Mouse (Mus musculus): ENCODE measurements at regions not wholly inside any gene's neighbourhood (a gene's known extent, or its start where the extent isn't known, plus 50 kb on each side); places are given as distances from the start of the nearest gene placed in this dataset.

DNA sequence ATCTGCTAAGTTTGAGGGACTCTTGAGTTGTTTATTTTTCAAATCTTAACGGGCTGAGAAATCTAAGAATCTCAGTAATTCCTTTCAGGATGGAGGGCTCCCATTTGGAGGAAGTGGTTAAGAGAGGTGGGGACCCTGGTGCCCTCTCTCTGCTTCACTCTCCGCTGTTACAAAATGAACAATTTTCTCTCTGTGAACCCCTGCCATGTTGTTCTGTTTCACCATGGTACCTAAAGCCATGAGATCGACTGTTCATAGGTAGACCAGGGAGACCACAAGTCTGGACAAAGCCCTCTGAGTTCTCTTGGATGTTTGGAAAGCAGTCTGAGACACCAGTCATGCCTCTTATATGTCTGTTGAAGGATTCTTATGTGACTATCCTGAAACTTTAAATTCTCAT is 179.9 kb upstream of the Gm5148 start:
- peaks cover 31% of the 10 kb centered on the region for H3K27me3 ChIP-seq
- no peak overlapping the region for H3K9ac ChIP-seq
- no peak for ATAC-seq (ENCODE audit: low FRiP score)
- H3K4me3 ChIP-seq: no peak overlapping the region
- no peaks in the 10 kb centered on the region for H3K36me3 ChIP-seq
- no peaks in the 10 kb centered on the region for H3K9me3 ChIP-seq
- H3K4me2 ChIP-seq: no peak overlapping the region
- H3K27ac ChIP-seq: no peak overlapping the region
- peaks cover 11% of the 10 kb centered on the region for H3K4me1 ChIP-seq (replicated peaks)
- WGBS: 75% methylated on average over 3 of the region's 3 CpGs

GRCm38 (mm10) chr3:37903482-37903881 is 179.2 kb upstream of the Gm5148 start:
- no peak overlapping the region for H3K4me2 ChIP-seq
- no peaks in the 10 kb centered on the region for H3K9me3 ChIP-seq
- no peaks in the 10 kb centered on the region for H3K36me3 ChIP-seq
- 78% methylated on average over 3 of the region's 3 CpGs for WGBS
- H3K4me3 ChIP-seq: no peak overlapping the region
- no peak overlapping the region for H3K27ac ChIP-seq
- H3K4me1 ChIP-seq (replicated peaks): peaks cover 11% of the 10 kb centered on the region
- ATAC-seq (ENCODE audit: low FRiP score): no peak
- H3K9ac ChIP-seq: no peak overlapping the region
- H3K27me3 ChIP-seq: peaks cover 31% of the 10 kb centered on the region

GRCm38 (mm10) chr3:37903021-37903420 is 178.7 kb upstream of the Gm5148 start:
- H3K4me1 ChIP-seq (replicated peaks): peaks cover 13% of the 10 kb centered on the region
- no peak overlapping the region for H3K4me3 ChIP-seq
- peaks cover 29% of the 10 kb centered on the region; the same call in 1 of the 2 replicates for H3K27me3 ChIP-seq
- no peak overlapping the region for H3K9ac ChIP-seq
- no peak overlapping the region for H3K4me2 ChIP-seq
- no peak for ATAC-seq (ENCODE audit: low FRiP score)
- H3K36me3 ChIP-seq: no peaks in the 10 kb centered on the region
- 88% methylated on average over 4 of the region's 4 CpGs for WGBS
- no peaks in the 10 kb centered on the region for H3K9me3 ChIP-seq
- H3K27ac ChIP-seq: no peak overlapping the region

- ATAC-seq (ENCODE audit: low FRiP score): peak; percentile 55
- Histone ChIP-seq H3K36me3 (no peaks in the 10 kb centered on the region), H3K4me2 (0 out of 2 replicates have a peak overlapping the region, but pooled peaks have one; percentile 54), H3K27ac (no peak overlapping the region), H3K27me3 (peaks cover 13% of the 10 kb centered on the region; the same call in 1 of the 2 replicates), H3K9ac (no peak overlapping the region), H3K4me3 (no peak overlapping the region), H3K9me3 (peaks cover 4% of the 10 kb centered on the region; the same call in 1 of the 2 replicates), H3K4me1 (replicated peaks) (peaks cover 8% of the 10 kb centered on the region)
- WGBS: 29% methylated on average over 3 of the region's 3 CpGs
Measured at GRCm38 (mm10) chr3:37897392-37897791, 173.1 kb upstream of the Gm5148 start.

GRCm38 (mm10) chr3:37896821-37897311 is 172.6 kb upstream of the Gm5148 start:
- Histone ChIP-seq H3K9me3 (peaks cover 4% of the 10 kb centered on the region; the same call in 1 of the 2 replicates), H3K4me1 (replicated peaks) (peaks cover 8% of the 10 kb centered on the region), H3K27ac (peak overlapping the region; percentile 62), H3K4me2 (peak overlapping the region; percentile 54), H3K36me3 (no peaks in the 10 kb centered on the region), H3K9ac (peak overlapping the region; percentile 40; the same call in 1 of the 2 replicates), H3K27me3 (peaks cover 13% of the 10 kb centered on the region; the same call in 1 of the 2 replicates), H3K4me3 (peak overlapping the region; percentile 30)
- ATAC-seq (ENCODE audit: low FRiP score): peak; percentile 72
- WGBS: 1% methylated on average over 17 of the region's 17 CpGs

DNA sequence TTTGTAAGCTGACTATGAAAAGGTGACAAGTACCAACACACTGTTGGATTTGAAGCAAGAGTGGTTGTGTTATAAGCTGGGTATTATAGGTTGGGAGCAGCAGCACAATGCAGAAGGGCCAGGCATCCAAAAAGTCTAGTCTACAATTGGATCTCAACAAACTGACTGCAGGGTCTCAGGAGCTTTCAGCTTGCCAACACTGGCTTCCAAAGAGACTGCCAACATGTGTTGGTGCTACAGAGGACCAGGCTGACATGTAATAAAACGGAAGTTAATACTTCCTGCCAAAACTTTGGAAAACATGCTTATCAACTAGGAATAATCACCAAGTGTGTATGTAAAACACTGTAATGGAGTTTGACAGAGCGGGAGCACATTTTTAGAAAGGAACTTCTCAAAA is 170.3 kb upstream of the Gm5148 start:
- H3K36me3 ChIP-seq: no peaks in the 10 kb centered on the region
- ATAC-seq (ENCODE audit: low FRiP score): no peak
- no peak overlapping the region for H3K4me3 ChIP-seq
- 0 out of 2 replicates have a peak, but pooled peaks cover 8% of the 10 kb centered on the region for H3K27me3 ChIP-seq
- no peak overlapping the region for H3K4me2 ChIP-seq
- H3K9ac ChIP-seq: no peak overlapping the region
- no peak overlapping the region for H3K27ac ChIP-seq
- 99% methylated on average over 2 of the region's 2 CpGs for WGBS
- H3K4me1 ChIP-seq (replicated peaks): peaks cover 8% of the 10 kb centered on the region
- peaks cover 4% of the 10 kb centered on the region; the same call in 1 of the 2 replicates for H3K9me3 ChIP-seq

GRCm38 (mm10) chr3:37890202-37890601 is 165.9 kb upstream of the Gm5148 start:
- H3K4me3 ChIP-seq: no peak overlapping the region
- no peaks in the 10 kb centered on the region for H3K27me3 ChIP-seq
- H3K4me2 ChIP-seq: no peak overlapping the region
- peaks cover 4% of the 10 kb centered on the region; the same call in 1 of the 2 replicates for H3K9me3 ChIP-seq
- H3K4me1 ChIP-seq (replicated peaks): no peaks in the 10 kb centered on the region
- 65% methylated on average over 1 of the region's 1 CpGs for WGBS
- no peaks in the 10 kb centered on the region for H3K36me3 ChIP-seq
- H3K9ac ChIP-seq: no peak overlapping the region
- H3K27ac ChIP-seq: no peak overlapping the region
- ATAC-seq (ENCODE audit: low FRiP score): no peak

DNA sequence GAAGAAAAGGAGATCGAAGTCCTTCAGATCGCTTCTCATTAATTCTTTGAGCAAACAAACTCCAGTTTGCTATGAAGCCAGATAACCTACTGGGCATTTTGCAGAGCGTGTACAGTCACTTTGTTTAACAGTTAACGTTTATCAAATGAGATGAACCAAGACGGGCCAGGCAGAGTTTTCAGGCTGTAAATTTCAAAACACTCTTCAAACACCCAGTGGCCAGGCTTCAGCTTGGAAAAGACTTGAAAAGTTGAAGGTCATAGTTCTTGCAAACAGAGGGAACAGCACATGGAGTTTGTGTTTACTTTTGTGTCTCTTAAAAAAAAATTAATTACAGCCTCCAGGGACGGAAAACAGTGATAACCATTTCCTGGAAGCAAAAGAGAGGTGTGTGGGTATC is 164.2 kb upstream of the Gm5148 start:
- Histone ChIP-seq H3K27me3 (no peaks in the 10 kb centered on the region), H3K9ac (no peak overlapping the region), H3K4me2 (no peak overlapping the region), H3K27ac (no peak overlapping the region), H3K4me1 (replicated peaks) (no peaks in the 10 kb centered on the region), H3K36me3 (no peaks in the 10 kb centered on the region), H3K9me3 (peaks cover 4% of the 10 kb centered on the region; the same call in 1 of the 2 replicates), H3K4me3 (no peak overlapping the region)
- 68% methylated on average over 6 of the region's 6 CpGs for WGBS
- no peak for ATAC-seq (ENCODE audit: low FRiP score)

DNA sequence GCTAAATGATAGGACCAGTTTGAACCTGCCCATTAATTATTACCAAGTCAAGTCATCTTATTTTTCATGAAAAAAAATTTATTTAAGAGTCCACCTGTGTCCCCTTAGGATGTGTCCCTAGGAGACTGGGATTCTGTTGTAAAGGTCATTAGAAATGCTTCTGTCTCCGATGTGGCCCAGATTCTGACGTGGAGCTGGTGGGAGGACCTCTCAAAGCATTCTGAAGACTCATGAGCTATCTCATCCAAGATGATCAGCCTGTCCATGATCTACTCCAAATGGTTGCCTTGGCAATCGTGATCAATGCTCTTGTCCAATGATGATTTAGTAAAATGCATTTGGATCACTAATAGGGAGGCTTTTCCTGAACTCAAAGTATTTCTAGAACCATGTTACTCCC is 163.4 kb upstream of the Gm5148 start:
- 80% methylated on average over 3 of the region's 3 CpGs for WGBS
- H3K9me3 ChIP-seq: peaks cover 3% of the 10 kb centered on the region; the same call in 1 of the 2 replicates
- 0 out of 2 replicates have a peak, but pooled peaks cover 5% of the 10 kb centered on the region for H3K27me3 ChIP-seq
- ATAC-seq (ENCODE audit: low FRiP score): no peak
- H3K4me2 ChIP-seq: no peak overlapping the region
- H3K27ac ChIP-seq: no peak overlapping the region
- H3K9ac ChIP-seq: no peak overlapping the region
- no peak overlapping the region for H3K4me3 ChIP-seq
- H3K4me1 ChIP-seq (replicated peaks): no peaks in the 10 kb centered on the region
- no peaks in the 10 kb centered on the region for H3K36me3 ChIP-seq

DNA sequence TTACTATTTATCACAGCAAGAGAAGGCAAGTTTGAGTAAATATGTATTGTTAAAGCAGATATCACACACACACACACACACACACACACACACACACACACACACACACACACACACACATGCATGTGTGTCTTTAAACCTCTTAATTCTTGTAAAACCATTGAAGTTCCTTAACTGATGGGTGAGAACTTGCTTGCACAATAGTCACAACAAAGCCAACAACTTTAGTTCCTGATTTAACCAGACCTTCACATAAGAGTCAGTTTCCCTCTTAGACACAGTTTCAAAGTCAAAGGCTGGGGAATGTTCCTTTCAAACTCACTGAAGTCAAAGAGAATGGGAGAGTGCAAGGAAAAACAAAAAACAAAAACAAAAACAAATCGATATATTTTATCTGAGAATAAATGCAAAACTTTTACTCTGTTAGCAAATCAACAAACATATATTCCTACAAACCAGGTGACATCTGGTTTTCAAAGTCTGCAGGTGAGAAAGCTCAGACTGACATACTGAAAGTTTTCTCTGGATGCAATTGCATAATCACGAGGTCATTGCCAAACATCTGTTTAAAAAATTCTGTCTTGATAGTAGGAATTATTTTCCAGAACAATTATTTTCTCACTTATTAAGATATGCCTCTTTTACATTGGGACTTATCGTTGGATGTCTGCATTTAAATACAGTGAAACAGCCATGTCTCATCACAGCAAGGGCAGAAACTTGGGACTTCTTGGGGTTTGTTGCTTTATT is 162.6 kb upstream of the Gm5148 start:
- 91% methylated on average over 3 of the region's 3 CpGs for whole genome bisulfite sequencing
- Histone ChIP-seq H3K36me3 (no peaks in the 10 kb centered on the region), H3K4me1 (replicated peaks) (no peaks in the 10 kb centered on the region), H3K9me3 (no peaks in the 10 kb centered on the region), H3K27ac (no peak overlapping the region), H3K4me3 (no peak overlapping the region), H3K4me2 (no peak overlapping the region), H3K27me3 (0 out of 2 replicates have a peak, but pooled peaks cover 5% of the 10 kb centered on the region), H3K9ac (no peak overlapping the region)
- ATAC-seq (ENCODE audit: low FRiP score): no peak

DNA sequence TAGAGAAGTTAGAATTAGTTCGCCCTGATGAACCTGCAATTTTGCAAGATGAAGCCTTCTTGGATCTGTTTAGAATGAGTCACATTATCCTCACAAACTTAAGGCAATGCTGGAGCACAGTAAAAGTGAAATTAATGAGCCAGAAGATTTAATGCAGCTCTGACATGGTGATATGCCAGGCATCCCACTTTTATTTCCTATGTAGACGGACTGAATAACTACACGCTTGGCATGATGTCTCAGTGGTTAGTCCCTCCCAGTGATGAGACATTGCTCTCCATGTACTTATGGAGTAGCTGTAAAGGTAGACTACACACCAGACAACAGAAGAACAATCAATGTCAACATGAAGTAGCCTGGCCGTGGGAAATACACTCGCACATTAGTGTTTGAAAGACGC is 161.5 kb upstream of the Gm5148 start:
- 86% methylated on average over 6 of the region's 6 CpGs for WGBS
- no peak for ATAC-seq (ENCODE audit: low FRiP score)
- H3K27me3 ChIP-seq: 0 out of 2 replicates have a peak, but pooled peaks cover 5% of the 10 kb centered on the region

DNA sequence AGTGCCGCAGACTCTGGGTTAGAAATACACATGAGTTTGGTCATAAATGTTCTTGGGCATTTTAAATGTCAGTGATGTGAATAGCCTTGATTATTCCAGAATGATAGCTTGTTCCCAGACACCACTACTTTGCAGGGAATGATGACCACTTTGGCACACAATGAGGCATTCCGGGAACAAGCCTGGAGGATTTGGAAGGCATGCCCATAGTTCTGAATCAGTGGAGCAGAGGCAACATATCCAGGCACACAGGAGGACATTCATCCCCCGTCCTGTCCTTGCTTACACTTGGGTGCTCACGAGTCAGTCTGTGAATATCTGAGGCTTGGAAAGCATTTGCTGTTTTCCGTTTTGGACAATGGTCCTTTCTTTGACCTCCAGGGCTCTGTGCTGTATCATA is 158.1 kb upstream of the Gm5148 start:
- Histone ChIP-seq H3K9ac (no peak overlapping the region), H3K27ac (no peak overlapping the region), H3K27me3 (0 out of 2 replicates have a peak, but pooled peaks cover 5% of the 10 kb centered on the region), H3K4me3 (no peak overlapping the region), H3K4me1 (replicated peaks) (no peaks in the 10 kb centered on the region), H3K9me3 (no peaks in the 10 kb centered on the region), H3K36me3 (no peaks in the 10 kb centered on the region), H3K4me2 (no peak overlapping the region)
- 40% methylated on average over 5 of the region's 5 CpGs for WGBS
- no peak for ATAC-seq (ENCODE audit: low FRiP score)

More for the DNA sequence above, 161.5 kb upstream of the Gm5148 start:
- Histone ChIP-seq H3K36me3 (no peaks in the 10 kb centered on the region), H3K4me3 (no peak overlapping the region), H3K4me2 (no peak overlapping the region), H3K9me3 (no peaks in the 10 kb centered on the region), H3K9ac (no peak overlapping the region), H3K4me1 (replicated peaks) (no peaks in the 10 kb centered on the region), H3K27ac (no peak overlapping the region)

Measured in hindbrain, embryonic 13.5 days (tissue).